Mouse (Mus musculus) thymus, adult 2 months (tissue): ENCODE measurements around the gene Olfr111.

Source experiments
- CTCF ChIP-seq: fragments of 200-500 bp; IDR thresholded peaks from 2 replicates; pipeline ENCODE4 v1.5.1; 2012; ENCODE audit warnings: mild to moderate bottlenecking, control low read depth, low read length, moderate library complexity, borderline replicate concordance; ENCODE audit not compliant: control insufficient read depth, poor library complexity, insufficient read depth; ENCODE audit errors: extremely low read depth
- POLR2A ChIP-seq: fragments of 200-500 bp; IDR thresholded peaks from 2 replicates; pipeline ENCODE4 v1.6.1; 2012; ENCODE audit warnings: mild to moderate bottlenecking, low read length, control low read depth, moderate library complexity; ENCODE audit not compliant: control insufficient read depth, poor library complexity, insufficient read depth; ENCODE audit errors: extremely low read depth

DNA sequence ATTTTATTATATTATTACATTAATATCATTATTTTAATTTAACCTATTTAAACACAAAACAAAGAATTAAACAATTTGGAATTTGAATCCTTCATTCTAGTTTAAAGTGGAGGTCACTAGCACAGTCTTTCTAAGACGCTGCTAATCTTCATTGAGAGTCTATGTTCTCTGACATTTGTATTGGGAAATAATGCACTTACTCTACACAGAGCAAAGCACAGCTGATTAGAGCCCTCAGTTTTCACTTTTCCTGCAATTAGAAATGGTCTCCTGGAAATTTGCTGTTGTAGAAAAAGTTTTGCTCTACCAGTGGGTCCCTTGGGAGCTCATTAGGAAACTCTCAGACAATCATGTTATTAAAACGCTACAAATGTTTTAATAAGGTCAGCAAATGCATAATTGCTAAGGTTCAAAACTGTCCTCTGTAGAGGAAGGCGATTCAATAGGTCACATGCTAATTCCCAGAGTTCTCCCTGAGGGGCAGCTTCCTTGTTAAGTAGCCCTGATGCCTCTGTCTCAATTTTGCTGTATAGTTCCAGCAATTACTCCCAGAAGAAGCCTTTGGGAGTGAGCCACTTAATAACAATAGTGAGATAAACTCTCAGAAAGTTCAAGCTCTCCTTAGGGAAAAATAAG lies 36.1 kb downstream of the Olfr111 start:
- TF ChIP-seq CTCF (no peak), POLR2A (no peak)
